Mouse (Mus musculus) 416B (cell line): ENCODE measurements around the gene Cops7a.

ENCODE experiments used
- DNase-seq: peaks from one replicate; pipeline ENCODE4 v3.0.0; 2011; ENCODE audit warnings: low read depth

The Cops7a gene

GRCm38 (mm10) chr6:124918331-124918690 is 47.0 kb downstream of the Cops7a start:
- DNase-seq, result no peak

- DNase-seq, result peak; percentile 93
Measured at GRCm38 (mm10) chr6:124917518-124918330, 47.6 kb downstream of the Cops7a start.

DNA sequence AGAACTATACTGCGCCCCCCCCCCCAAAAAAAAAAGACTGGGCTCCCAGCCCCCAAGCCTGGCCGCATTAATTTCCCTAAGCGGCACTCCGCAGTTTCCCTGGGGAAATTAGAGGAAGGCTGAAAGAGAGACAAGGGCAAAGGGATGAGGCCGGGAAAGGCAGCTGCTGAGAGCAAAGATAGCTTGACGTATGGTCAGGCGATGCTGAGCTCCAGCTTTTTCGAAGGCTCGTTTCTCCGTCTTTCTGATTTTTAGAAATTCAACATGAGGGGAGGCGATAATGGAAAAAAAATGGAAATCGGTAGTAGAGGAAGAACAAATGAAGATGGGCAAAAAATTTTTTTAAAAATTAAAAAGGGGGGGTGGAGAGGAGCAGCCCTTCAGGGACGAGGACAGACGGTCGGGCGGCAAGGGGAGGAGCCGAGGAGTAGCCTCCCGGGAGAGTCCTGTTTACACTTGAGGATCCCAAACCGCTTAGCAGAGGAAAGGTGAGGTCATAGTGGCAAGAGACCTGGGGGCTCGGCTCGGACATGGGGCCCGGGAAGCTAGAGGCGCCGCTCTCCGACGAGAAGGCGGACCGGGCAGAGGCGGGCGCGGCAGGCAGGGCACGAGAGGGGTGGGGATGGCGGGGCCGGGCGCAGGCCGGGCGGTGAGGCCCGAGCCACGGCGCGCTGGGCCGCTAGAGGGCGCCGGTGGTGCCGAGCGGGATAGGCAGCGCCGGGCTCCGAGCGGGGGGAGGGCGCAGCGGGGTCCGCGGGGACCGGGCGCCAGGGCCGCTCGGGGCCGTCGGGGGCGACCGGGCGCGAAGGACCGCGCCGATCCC is 48.4 kb downstream of the Cops7a start:
- DNase-seq, result peak; percentile 59

GRCm38 (mm10) chr6:124915942-124916694 is 49.2 kb downstream of the Cops7a start:
- no peak for DNase-seq

DNA sequence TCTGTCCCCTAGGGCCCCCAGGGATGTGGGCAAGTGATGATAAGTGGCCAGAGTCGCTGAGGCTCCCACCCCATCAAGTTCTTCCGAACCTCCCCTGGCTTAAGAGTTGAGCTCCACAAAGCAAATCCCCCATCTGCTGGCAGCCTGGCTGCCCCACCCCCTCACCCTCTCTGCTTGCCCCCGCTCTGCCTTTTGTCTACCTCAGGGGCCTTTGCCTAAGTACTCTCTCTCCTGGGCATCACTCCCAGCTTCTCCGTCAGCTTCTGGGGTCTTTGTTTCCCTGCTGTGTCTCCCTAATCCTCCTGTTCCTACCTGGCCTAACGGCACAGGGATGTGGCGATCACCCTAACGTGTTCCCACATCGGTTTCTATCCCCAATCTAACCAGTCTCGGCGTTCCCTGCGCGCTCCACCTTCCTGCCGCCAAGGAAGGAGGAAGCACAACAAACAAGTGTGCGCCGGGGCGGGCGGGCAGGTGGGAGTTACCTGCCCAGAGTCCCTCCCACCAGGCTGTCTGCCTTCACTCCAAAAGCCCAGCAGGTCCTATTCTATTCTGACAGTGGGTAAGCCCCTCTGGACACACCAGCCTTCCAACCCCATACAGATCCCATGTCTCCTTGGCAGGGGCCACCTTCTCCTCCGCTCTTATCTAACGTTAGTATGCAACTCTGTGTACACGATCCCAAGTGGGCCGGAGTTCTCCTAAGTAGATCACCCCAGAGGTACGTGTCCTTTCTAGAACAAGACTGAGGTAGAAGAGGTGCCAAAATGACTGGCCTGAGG is 50.0 kb downstream of the Cops7a start:
- DNase-seq, result no peak

GRCm38 (mm10) chr6:124914511-124914910 is 50.8 kb downstream of the Cops7a start:
- no peak for DNase-seq

DNA sequence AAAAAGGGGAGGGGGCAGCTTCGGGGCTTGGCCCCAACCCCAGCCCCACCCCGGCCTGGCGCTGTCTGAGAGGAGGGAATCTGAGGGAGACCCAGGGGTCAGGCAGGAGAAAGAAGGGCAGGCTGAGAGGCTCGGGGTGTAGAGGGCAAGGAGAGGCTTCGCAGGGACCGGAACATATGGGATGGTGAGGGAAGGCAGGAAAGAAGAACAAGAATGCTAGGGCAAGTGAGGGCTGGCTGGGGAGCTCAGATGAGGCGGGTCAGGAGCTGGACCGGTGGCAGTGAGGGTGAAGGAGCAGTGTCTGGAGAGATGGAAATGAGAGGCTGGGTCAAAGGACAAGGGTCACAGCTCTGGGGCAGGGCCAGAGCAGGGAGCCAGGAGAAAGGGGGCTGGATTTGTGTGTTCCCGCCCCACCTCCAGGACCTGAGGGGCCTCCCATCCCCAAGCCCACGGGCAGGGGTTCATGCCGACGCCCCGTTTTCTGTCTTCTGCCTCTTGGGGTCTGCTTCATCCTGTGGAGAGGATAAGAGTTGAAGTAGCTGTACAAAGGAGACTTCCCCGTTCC is 51.5 kb downstream of the Cops7a start:
- no peak for DNase-seq

DNA sequence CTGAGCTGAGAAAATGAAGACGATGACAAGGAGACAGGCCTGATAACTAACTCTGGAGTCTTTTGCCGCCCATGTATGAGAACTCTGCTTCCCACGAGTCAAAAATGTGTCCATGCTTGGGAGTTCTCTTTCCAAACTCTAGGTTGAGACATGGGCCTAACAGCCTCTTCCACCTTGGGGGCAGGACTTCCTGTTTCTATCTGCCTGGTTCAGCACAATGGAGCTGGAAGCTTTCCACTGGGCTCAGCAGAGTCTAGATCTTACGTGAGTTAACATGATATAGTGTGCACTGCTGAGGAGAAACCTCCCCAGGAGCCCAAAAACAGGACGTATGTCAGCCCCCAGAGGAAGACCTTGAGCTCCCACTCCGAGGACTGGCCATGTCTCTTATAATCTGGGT is 52.1 kb downstream of the Cops7a start:
- DNase-seq, result peak; percentile 27

- DNase-seq, result no peak
Measured at GRCm38 (mm10) chr6:124911533-124912218, 53.7 kb downstream of the Cops7a start, which contains the start of gene Lag3. TSS of gene Lag3 (minus strand) at chr6:124911705.

- DNase-seq, result no peak
Measured at GRCm38 (mm10) chr6:124910032-124910431, 55.3 kb downstream of the Cops7a start.
